Mouse (Mus musculus): ENCODE results near the gene Bgn.

DNA sequence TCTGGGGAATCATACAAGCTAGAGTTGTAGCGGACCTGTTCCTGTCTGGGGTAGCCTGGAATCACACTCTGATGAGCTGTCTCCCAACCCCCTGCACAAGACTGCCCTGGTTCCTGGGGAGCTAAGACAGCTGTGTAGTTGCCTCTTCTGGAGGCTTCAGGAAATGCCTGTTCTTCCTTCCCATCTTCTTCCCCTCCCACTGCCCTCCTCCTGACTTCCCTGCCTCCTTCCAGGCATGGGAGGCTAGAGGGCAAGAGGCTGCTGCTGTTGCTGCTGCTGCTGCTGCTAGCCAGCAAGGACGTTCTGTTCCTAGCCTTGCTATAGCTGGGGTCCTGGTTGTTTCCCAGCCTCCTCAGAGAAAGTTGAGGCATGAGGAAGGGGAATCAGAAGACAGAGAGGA lies 3.1 kb upstream of the Bgn start:
- TF ChIP-seq POLR2A (IDR thresholded peaks at IDR 0.05; ENCODE audit: borderline replicate concordance, extremely low read depth, insufficient read depth, insufficient read length, poor library complexity, severe bottlenecking): no peak
- no peak for TF ChIP-seq CTCF (IDR thresholded peaks at IDR 0.05; ENCODE audit: borderline replicate concordance, extremely low read depth, insufficient read depth, insufficient read length)
